Mouse (Mus musculus) megakaryocyte-erythroid progenitor cell, adult 5-6 weeks (primary cell): ENCODE results near the gene Kcnk4. TPM values are rescaled to one million over a fixed set of nuclear protein-coding genes. Genes with fewer than 3 reads are reported as not detected.

Experiments
- ATAC-seq: replicated peaks from 2 replicates; pipeline ENCODE4 v1.8.0; 2016; ENCODE audit warnings: mild to moderate bottlenecking, inconsistent platforms; ENCODE audit not compliant: severe bottlenecking, poor library complexity, low FRiP score, low TSS enrichment
- total RNA-seq, 2 experiments: library from RNA; stranded (forward) in 1 of 2; stranded (reverse) in 1 of 2; fragments of 200-1000, 215-1000 nt in 1 of 2; fragments of >200 nt in 1 of 2; fragmentation: Nextera tagmentation in 1 of 2; gene quantifications; 2 replicates each; pipeline ENCODE4 v1.2.3; 2014 to 2017

Kcnk4 gene
- total RNA-seq, 2 experiments from 2014 or later = not detected

GRCm38 (mm10) chr19:6920741-6921636, 13.3 kb downstream of the Kcnk4 start:
- peak; percentile 27; the same call in 1 of the 2 replicates for ATAC-seq

GRCm38 (mm10) chr19:6919876-6920740, 14.2 kb downstream of the Kcnk4 start:
- no peak for ATAC-seq

GRCm38 (mm10) chr19:6919431-6919830, 14.9 kb downstream of the Kcnk4 start:
- ATAC-seq = no peak

GRCm38 (mm10) chr19:6918321-6918720, 16.0 kb downstream of the Kcnk4 start:
- no peak for ATAC-seq

- ATAC-seq = no peak
These were observed 17.8 kb downstream of the Kcnk4 start for GRCm38 (mm10) chr19:6916496-6916895.

- ATAC-seq = peak; percentile 69
These were observed 19.0 kb downstream of the Kcnk4 start for GRCm38 (mm10) chr19:6915276-6915675.

GRCm38 (mm10) chr19:6914540-6914939, 19.8 kb downstream of the Kcnk4 start:
- ATAC-seq = no peak

- ATAC-seq = no peak
These were observed 20.3 kb downstream of the Kcnk4 start for GRCm38 (mm10) chr19:6913991-6914390.

- ATAC-seq = no peak
These were observed 21.3 kb downstream of the Kcnk4 start for GRCm38 (mm10) chr19:6913036-6913435.

GRCm38 (mm10) chr19:6912205-6912970, 21.9 kb downstream of the Kcnk4 start:
- ATAC-seq = no peak

- ATAC-seq = no peak
These were observed 22.9 kb downstream of the Kcnk4 start for GRCm38 (mm10) chr19:6911101-6912074.

GRCm38 (mm10) chr19:6910306-6910705, 24.0 kb downstream of the Kcnk4 start:
- ATAC-seq = peak; percentile 52

GRCm38 (mm10) chr19:6909507-6910289, 24.6 kb downstream of the Kcnk4 start, which contains the start of the genes Trmt112 and Prdx5:
Trmt112 (plus strand) TSS chr19:6909698.
Prdx5 (minus strand) TSS chr19:6910106.
- ATAC-seq = peak; percentile 88

- ATAC-seq = no peak
These were observed 25.3 kb downstream of the Kcnk4 start for GRCm38 (mm10) chr19:6909021-6909420.

GRCm38 (mm10) chr19:6907811-6908540, 26.3 kb downstream of the Kcnk4 start:
- no peak for ATAC-seq

- ATAC-seq = no peak
These were observed 27.2 kb downstream of the Kcnk4 start for GRCm38 (mm10) chr19:6907094-6907493.

- no peak for ATAC-seq
These were observed 28.1 kb downstream of the Kcnk4 start for GRCm38 (mm10) chr19:6906199-6906598.
